Comparison of ENCODE assay signal across 29 mouse cellular contexts in genomic region chr9:102139181-102139580, GRCm38 (mm10).
A peak's percentile ranks its signal among the peaks of the same experiment; 100 is the strongest.
DNase-seq lines count a peak whose midpoint lies in the region; ATAC-seq lines count a peak whose summit lies in the region.
"Had no signal": no experiment of that assay in that cellular context is flagged by ENCODE, and none has a peak within 500 bp of the region (broad histone marks: within the 10 kb centered on the region; RNA-seq: fewer than 3 reads in every experiment).

No protein-coding gene starts in this region.

- 0 out of 2 replicates have a peak, but pooled peaks cover 3% of the 10 kb centered on the region for H3K36me3 ChIP-seq in hindbrain, embryonic 14.5 days (replicated peaks; ENCODE audit: control insufficient read depth, insufficient read depth)
- no peaks in the 10 kb centered on the region for H3K36me3 ChIP-seq in hindbrain, embryonic 11.5 days (ENCODE audit: control insufficient read depth, insufficient read depth, low read length)
- H3K36me3 ChIP-seq in midbrain, embryonic 10.5 days, result no peaks in the 10 kb centered on the region
- H3K36me3 ChIP-seq in midbrain, embryonic 11.5 days (ENCODE audit: control insufficient read depth, insufficient read depth, low read length), result no peaks in the 10 kb centered on the region
- H3K36me3 ChIP-seq: embryonic facial prominence, embryonic 10.5 days; embryonic facial prominence, embryonic 15.5 days; G1E; heart, embryonic 10.5 days; heart, embryonic 15.5 days; kidney, embryonic 15.5 days; limb, embryonic 10.5 days; limb, embryonic 15.5 days; liver, embryonic 13.5 days had no signal

- H3K4me2 ChIP-seq in hindbrain, embryonic 14.5 days (replicated peaks), result no peak overlapping the region
- no peak overlapping the region for H3K4me2 ChIP-seq in hindbrain, embryonic 11.5 days (replicated peaks; ENCODE audit: low read depth, low read length)
- H3K4me2 ChIP-seq in midbrain, embryonic 11.5 days, result no peak overlapping the region
- H3K4me2 ChIP-seq: embryonic facial prominence, embryonic 15.5 days; forebrain, embryonic 13.5 days; heart, embryonic 15.5 days; kidney, embryonic 15.5 days; limb, embryonic 15.5 days; liver, embryonic 13.5 days had no signal

- no peaks in the 10 kb centered on the region for H3K9me3 ChIP-seq in hindbrain, embryonic 14.5 days (ENCODE audit: control insufficient read depth, low read length)
- no peaks in the 10 kb centered on the region for H3K9me3 ChIP-seq in hindbrain, embryonic 11.5 days (ENCODE audit: control insufficient read depth, low read length)
- no peaks in the 10 kb centered on the region for H3K9me3 ChIP-seq in midbrain, embryonic 10.5 days (replicated peaks)
- H3K9me3 ChIP-seq in midbrain, embryonic 11.5 days (ENCODE audit: control insufficient read depth, low read length), result no peaks in the 10 kb centered on the region
- H3K9me3 ChIP-seq: embryonic facial prominence, embryonic 10.5 days; embryonic facial prominence, embryonic 15.5 days; forebrain, embryonic 13.5 days; heart, embryonic 10.5 days; heart, embryonic 15.5 days; kidney, embryonic 15.5 days; limb, embryonic 10.5 days; limb, embryonic 15.5 days; liver, embryonic 13.5 days had no signal

- 91% methylated on average over 4 of the region's 4 CpGs for WGBS in hindbrain, embryonic 14.5 days
- WGBS in hindbrain, embryonic 11.5 days, result 89% methylated on average over 4 of the region's 4 CpGs
- 95% methylated on average over 4 of the region's 4 CpGs for WGBS in midbrain, embryonic 10.5 days
- 91% methylated on average over 4 of the region's 4 CpGs for WGBS in midbrain, embryonic 11.5 days

- ATAC-seq in hindbrain, embryonic 14.5 days (ENCODE audit: low FRiP score), result no peak
- ATAC-seq in hindbrain, embryonic 11.5 days (ENCODE audit: low FRiP score), result no peak
- ATAC-seq in midbrain, embryonic 11.5 days (ENCODE audit: low FRiP score), result no peak
- ATAC-seq in granulocyte monocyte progenitor cell, adult 5-6 weeks (replicated peaks; ENCODE audit: poor library complexity, severe bottlenecking), result no peak
- ATAC-seq: forebrain, embryonic 13.5 days; inflammation-experienced regulatory T-cells, adult 6 months; lung, postnatal 0 days had no signal

- peak; percentile 45 to 54 for DNase-seq in cerebellum, postnatal 14 days
- DNase-seq in cerebellum, postnatal 36 days, result no peak
- DNase-seq in hindbrain, embryonic 14.5 days (ENCODE audit: low spot score), result no peak
- DNase-seq in hindbrain, embryonic 11.5 days (ENCODE audit: low spot score), result no peak
- DNase-seq in midbrain, embryonic 10.5 days (ENCODE audit: low spot score), result no peak
- no peak for DNase-seq in midbrain, embryonic 11.5 days (ENCODE audit: low spot score, missing footprints)
- DNase-seq: adrenal gland, adult 8-10 months; cerebellum, adult 9-10 months; gastrocnemius, postnatal 10 days; heart, postnatal 36 days; kidney, adult 18-20 months; kidney, postnatal 25 days; liver, embryonic 13.5 days; lung, adult 18-20 months; lung, postnatal 4 days; thymus, postnatal 4 days had no signal

- peaks cover 9% of the 10 kb centered on the region for H3K4me1 ChIP-seq in hindbrain, embryonic 14.5 days (replicated peaks; ENCODE audit: control insufficient read depth, insufficient read depth, low read length)
- no peaks in the 10 kb centered on the region for H3K4me1 ChIP-seq in hindbrain, embryonic 11.5 days (replicated peaks; ENCODE audit: control insufficient read depth, insufficient read depth, low read length)
- H3K4me1 ChIP-seq in midbrain, embryonic 10.5 days, result peaks cover 11% of the 10 kb centered on the region
- no peaks in the 10 kb centered on the region for H3K4me1 ChIP-seq in midbrain, embryonic 11.5 days (ENCODE audit: control insufficient read depth, insufficient read depth, low read length)
- H3K4me1 ChIP-seq: embryonic facial prominence, embryonic 10.5 days; embryonic facial prominence, embryonic 15.5 days; heart, embryonic 10.5 days; heart, embryonic 15.5 days; kidney, embryonic 15.5 days; limb, embryonic 10.5 days; limb, embryonic 15.5 days; liver, embryonic 13.5 days; megakaryocyte, embryonic 14.5 days had no signal

- no peaks in the 10 kb centered on the region for H3K27me3 ChIP-seq in hindbrain, embryonic 14.5 days (ENCODE audit: control insufficient read depth, insufficient read depth, low read length)
- no peaks in the 10 kb centered on the region for H3K27me3 ChIP-seq in hindbrain, embryonic 11.5 days (ENCODE audit: control insufficient read depth, insufficient read depth, low read length)
- H3K27me3 ChIP-seq in midbrain, embryonic 10.5 days (ENCODE audit: low read depth, poor library complexity, severe bottlenecking), result no peaks in the 10 kb centered on the region
- H3K27me3 ChIP-seq in midbrain, embryonic 11.5 days (ENCODE audit: control insufficient read depth, insufficient read depth, low read length), result no peaks in the 10 kb centered on the region
- H3K27me3 ChIP-seq: embryonic facial prominence, embryonic 15.5 days; forebrain, embryonic 13.5 days; heart, embryonic 15.5 days; kidney, embryonic 15.5 days; limb, embryonic 15.5 days; liver, embryonic 13.5 days; megakaryocyte, embryonic 14.5 days had no signal

- H3K27ac ChIP-seq in hindbrain, embryonic 14.5 days, result peak overlapping the region; percentile 38; the same call in 1 of the 2 replicates
- no peak overlapping the region for H3K27ac ChIP-seq in hindbrain, embryonic 11.5 days (ENCODE audit: low read depth, low read length)
- H3K27ac ChIP-seq in midbrain, embryonic 10.5 days (replicated peaks), result 0 out of 2 replicates have a peak overlapping the region, but pooled peaks have one; percentile 6
- H3K27ac ChIP-seq in midbrain, embryonic 11.5 days (ENCODE audit: low read depth, low read length), result no peak overlapping the region
- H3K27ac ChIP-seq: embryonic facial prominence, embryonic 10.5 days; embryonic facial prominence, embryonic 15.5 days; forebrain, embryonic 13.5 days; heart, embryonic 10.5 days; heart, embryonic 15.5 days; kidney, embryonic 15.5 days; limb, embryonic 10.5 days; limb, embryonic 15.5 days; liver, embryonic 13.5 days had no signal

- no peak overlapping the region for H3K4me3 ChIP-seq in hindbrain, embryonic 14.5 days (replicated peaks; ENCODE audit: low read length)
- H3K4me3 ChIP-seq in hindbrain, embryonic 11.5 days (ENCODE audit: low read depth, low read length), result no peak overlapping the region
- H3K4me3 ChIP-seq in midbrain, embryonic 10.5 days, result no peak overlapping the region
- H3K4me3 ChIP-seq in midbrain, embryonic 11.5 days (ENCODE audit: low read depth, low read length), result no peak overlapping the region
- H3K4me3 ChIP-seq: embryonic facial prominence, embryonic 10.5 days; embryonic facial prominence, embryonic 15.5 days; forebrain, embryonic 13.5 days; heart, embryonic 10.5 days; heart, embryonic 15.5 days; kidney, embryonic 15.5 days; limb, embryonic 10.5 days; limb, embryonic 15.5 days; liver, embryonic 13.5 days; megakaryocyte, embryonic 14.5 days had no signal

- H3K9ac ChIP-seq in hindbrain, embryonic 14.5 days, result no peak overlapping the region
- no peak overlapping the region for H3K9ac ChIP-seq in hindbrain, embryonic 11.5 days (ENCODE audit: low read depth, low read length)
- no peak overlapping the region for H3K9ac ChIP-seq in midbrain, embryonic 11.5 days (ENCODE audit: low read length)
- H3K9ac ChIP-seq: embryonic facial prominence, embryonic 15.5 days; forebrain, embryonic 13.5 days; heart, embryonic 15.5 days; kidney, embryonic 15.5 days; limb, embryonic 15.5 days; liver, embryonic 13.5 days had no signal

Comparison
In these comparisons a context has a peak if more than half of its experiments do, and no peak if none do; other contexts are left out.
1. DNase-seq: peak in cerebellum, postnatal 14 days (2 of 2); none in cerebellum, postnatal 36 days (0 of 2), hindbrain, embryonic 14.5 days (single experiment), hindbrain, embryonic 11.5 days (single experiment), midbrain, embryonic 10.5 days (single experiment) and midbrain, embryonic 11.5 days (single experiment).
2. H3K27ac ChIP-seq: peak in hindbrain, embryonic 14.5 days (single experiment) and midbrain, embryonic 10.5 days (single experiment); none in hindbrain, embryonic 11.5 days (single experiment) and midbrain, embryonic 11.5 days (single experiment).